Mouse (Mus musculus): ENCODE data around the gene Tcaf2. TPM values are rescaled to one million over a fixed set of nuclear protein-coding genes. Genes with fewer than 3 reads are reported as not detected.

Tcaf2 gene
- polyA plus RNA-seq, 2 experiments, result 0.04 to 0.07 TPM

GRCm38 (mm10) chr6:42578678-42579077 is 66.4 kb downstream of the Tcaf2 start:
- 55% methylated on average over 4 of the region's 4 CpGs for WGBS (ENCODE audit: insufficient replicate concordance)

GRCm38 (mm10) chr6:42577433-42577832 is 67.6 kb downstream of the Tcaf2 start:
- peak; percentile 88 for ATAC-seq (ENCODE audit: insufficient read depth)
- DNase-seq (ENCODE audit: low read depth in 3 of 3, low spot score in 3 of 3), result peak; percentile 22 to 28 (median 24)
- 53% methylated on average over 2 of the region's 2 CpGs for WGBS (ENCODE audit: insufficient replicate concordance)
- Histone ChIP-seq H3K9ac (replicated peaks) (no peak overlapping the region), H3K36me3 (replicated peaks; ENCODE audit: control insufficient read depth, insufficient read depth, low read depth) (no peaks in the 10 kb centered on the region), H3K4me2 (ENCODE audit: low read depth) (no peak overlapping the region), H3K4me3 (ENCODE audit: insufficient read depth in 1 of 2, low read depth in 2 of 2, low read length in 2 of 2) (no peak overlapping the region), H3K27ac (no peak overlapping the region), H3K9me3 (ENCODE audit: control insufficient read depth, low read length) (no peaks in the 10 kb centered on the region), H3K4me1 (replicated peaks; ENCODE audit: control insufficient read depth in 2 of 2, insufficient read depth in 2 of 2, low read length in 1 of 2) (peaks cover 0 to 4% of the 10 kb centered on the region in 2 experiments; a peak in 2 of 4 replicates), H3K27me3 (ENCODE audit: control insufficient read depth, insufficient read depth, low read length) (no peaks in the 10 kb centered on the region)
- no peak for TF ChIP-seq CTCF (IDR thresholded peaks at IDR 0.05; ENCODE audit: low read depth)
- TF ChIP-seq EP300 (IDR thresholded peaks at IDR 0.05; ENCODE audit: low read depth), result peak; percentile 29; the same call in 1 of the 2 replicates

More at GRCm38 (mm10) chr6:42578678-42579077, 66.4 kb downstream of the Tcaf2 start:
- DNase-seq (ENCODE audit: low read depth in 3 of 3, low spot score in 3 of 3) (no peak), ATAC-seq (ENCODE audit: insufficient read depth) (no peak)
- Histone ChIP-seq H3K4me1 (replicated peaks; ENCODE audit: control insufficient read depth in 2 of 2, insufficient read depth in 2 of 2, low read length in 1 of 2) (peaks cover 0 to 4% of the 10 kb centered on the region in 2 experiments; a peak in 2 of 4 replicates), H3K4me2 (ENCODE audit: low read depth) (no peak overlapping the region), H3K27me3 (ENCODE audit: control insufficient read depth, insufficient read depth, low read length) (no peaks in the 10 kb centered on the region), H3K36me3 (replicated peaks; ENCODE audit: control insufficient read depth, insufficient read depth, low read depth) (no peaks in the 10 kb centered on the region), H3K27ac (no peak overlapping the region), H3K9me3 (ENCODE audit: control insufficient read depth, low read length) (no peaks in the 10 kb centered on the region), H3K4me3 (ENCODE audit: insufficient read depth in 1 of 2, low read depth in 2 of 2, low read length in 2 of 2) (no peak overlapping the region), H3K9ac (replicated peaks) (no peak overlapping the region)
- TF ChIP-seq EP300 (IDR thresholded peaks at IDR 0.05; ENCODE audit: low read depth), result no peak
- no peak for TF ChIP-seq CTCF (IDR thresholded peaks at IDR 0.05; ENCODE audit: low read depth)

Other genes starting within 250 kb of the Tcaf2 start
- not detected in 2 replicates for gene Tas2r143, start 245.0 kb downstream of the Tcaf2 start, polyA plus RNA-seq (2012; rRNA removed)
- not detected in 2 replicates for gene Tas2r143, start 245.0 kb downstream of the Tcaf2 start, polyA plus RNA-seq (2014; fragmentation: Nextera tagmentation; extraction: Ambion mirVana)
- gene Tas2r135, start 239.8 kb downstream of the Tcaf2 start, polyA plus RNA-seq (2012; rRNA removed), result not detected in 2 replicates
- gene Tas2r135, start 239.8 kb downstream of the Tcaf2 start, polyA plus RNA-seq (2014; fragmentation: Nextera tagmentation; extraction: Ambion mirVana), result not detected in 2 replicates
- gene Tas2r126, start 210.7 kb downstream of the Tcaf2 start, polyA plus RNA-seq (2012; rRNA removed), result not detected in 2 replicates
- gene Tas2r126, start 210.7 kb downstream of the Tcaf2 start, polyA plus RNA-seq (2014; fragmentation: Nextera tagmentation; extraction: Ambion mirVana), result not detected in 2 replicates
- gene Olfr458, start 180.1 kb downstream of the Tcaf2 start, polyA plus RNA-seq (2012; rRNA removed), result not detected in 2 replicates
- gene Olfr458, start 180.1 kb downstream of the Tcaf2 start, polyA plus RNA-seq (2014; fragmentation: Nextera tagmentation; extraction: Ambion mirVana), result not detected in 2 replicates
- gene Olfr457, start 168.9 kb downstream of the Tcaf2 start, polyA plus RNA-seq (2012; rRNA removed), result not detected in 2 replicates
- not detected in 2 replicates for gene Olfr457, start 168.9 kb downstream of the Tcaf2 start, polyA plus RNA-seq (2014; fragmentation: Nextera tagmentation; extraction: Ambion mirVana)
- not detected in 2 replicates for gene Olfr456, start 158.0 kb downstream of the Tcaf2 start, polyA plus RNA-seq (2012; rRNA removed)
- not detected in 2 replicates for gene Olfr456, start 158.0 kb downstream of the Tcaf2 start, polyA plus RNA-seq (2014; fragmentation: Nextera tagmentation; extraction: Ambion mirVana)
- gene Olfr455, start 97.7 kb downstream of the Tcaf2 start, polyA plus RNA-seq (2012; rRNA removed), result not detected in 2 replicates
- gene Olfr455, start 97.7 kb downstream of the Tcaf2 start, polyA plus RNA-seq (2014; fragmentation: Nextera tagmentation; extraction: Ambion mirVana), result not detected in 2 replicates
- gene Tcaf3, start 47.6 kb downstream of the Tcaf2 start, polyA plus RNA-seq (2012; rRNA removed), result not detected in 2 replicates
- not detected in 2 replicates for gene Tcaf3, start 47.6 kb downstream of the Tcaf2 start, polyA plus RNA-seq (2014; fragmentation: Nextera tagmentation; extraction: Ambion mirVana)
- 2.2 TPM in 2 replicates for gene Tcaf1, start 64.8 kb upstream of the Tcaf2 start, polyA plus RNA-seq (2012; rRNA removed)
- gene Tcaf1, start 64.8 kb upstream of the Tcaf2 start, polyA plus RNA-seq (2014; fragmentation: Nextera tagmentation; extraction: Ambion mirVana), result 3.1 and 4.2 TPM in 2 replicates
- gene Olfr453, start 94.1 kb upstream of the Tcaf2 start, polyA plus RNA-seq (2012; rRNA removed), result not detected in 2 replicates
- gene Olfr453, start 94.1 kb upstream of the Tcaf2 start, polyA plus RNA-seq (2014; fragmentation: Nextera tagmentation; extraction: Ambion mirVana), result not detected in 2 replicates
- not detected in 2 replicates for gene Olfr38, start 111.2 kb upstream of the Tcaf2 start, polyA plus RNA-seq (2012; rRNA removed)
- not detected in 2 replicates for gene Olfr38, start 111.2 kb upstream of the Tcaf2 start, polyA plus RNA-seq (2014; fragmentation: Nextera tagmentation; extraction: Ambion mirVana)
- not detected in 2 replicates for gene Olfr452, start 139.8 kb upstream of the Tcaf2 start, polyA plus RNA-seq (2012; rRNA removed)
- gene Olfr452, start 139.8 kb upstream of the Tcaf2 start, polyA plus RNA-seq (2014; fragmentation: Nextera tagmentation; extraction: Ambion mirVana), result not detected in 2 replicates
- gene Olfr450, start 166.7 kb upstream of the Tcaf2 start, polyA plus RNA-seq (2012; rRNA removed), result not detected in 2 replicates
- gene Olfr450, start 166.7 kb upstream of the Tcaf2 start, polyA plus RNA-seq (2014; fragmentation: Nextera tagmentation; extraction: Ambion mirVana), result not detected in 2 replicates
- gene Olfr449, start 189.1 kb upstream of the Tcaf2 start, polyA plus RNA-seq (2012; rRNA removed), result not detected in 2 replicates
- not detected in 2 replicates for gene Olfr449, start 189.1 kb upstream of the Tcaf2 start, polyA plus RNA-seq (2014; fragmentation: Nextera tagmentation; extraction: Ambion mirVana)
- not detected in 2 replicates for gene Olfr448, start 245.2 kb upstream of the Tcaf2 start, polyA plus RNA-seq (2012; rRNA removed)
- not detected in 2 replicates for gene Olfr448, start 245.2 kb upstream of the Tcaf2 start, polyA plus RNA-seq (2014; fragmentation: Nextera tagmentation; extraction: Ambion mirVana)

Data from liver, embryonic 14.5 days (tissue).